Mouse (Mus musculus) liver, postnatal 0 days (tissue): Measurements from ENCODE around the gene Rara.

ENCODE experiments used
- CTCF ChIP-seq: sonication (generic); IDR thresholded peaks from 2 replicates; pipeline ENCODE4 v1.5.1; 2016; ENCODE audit warnings: antibody characterized with exemption, low read depth
- EP300 ChIP-seq: IDR thresholded peaks from 2 replicates; pipeline ENCODE4 v1.6.1; 2016; ENCODE audit warnings: antibody characterized with exemption, low read depth, mild to moderate bottlenecking

GRCm38 (mm10) chr11:98932293-98933091 is 4.9 kb downstream of the Rara start:
- TF ChIP-seq CTCF, result no peak
- no peak for TF ChIP-seq EP300
